Mouse (Mus musculus): ENCODE results near the gene Zfp819. TPM values are rescaled to one million over a fixed set of nuclear protein-coding genes. Genes with fewer than 3 reads are reported as not detected.

Zfp819 gene
- 0.15 and 0.21 TPM in 2 replicates for polyA plus RNA-seq (2012; rRNA removed)

DNA sequence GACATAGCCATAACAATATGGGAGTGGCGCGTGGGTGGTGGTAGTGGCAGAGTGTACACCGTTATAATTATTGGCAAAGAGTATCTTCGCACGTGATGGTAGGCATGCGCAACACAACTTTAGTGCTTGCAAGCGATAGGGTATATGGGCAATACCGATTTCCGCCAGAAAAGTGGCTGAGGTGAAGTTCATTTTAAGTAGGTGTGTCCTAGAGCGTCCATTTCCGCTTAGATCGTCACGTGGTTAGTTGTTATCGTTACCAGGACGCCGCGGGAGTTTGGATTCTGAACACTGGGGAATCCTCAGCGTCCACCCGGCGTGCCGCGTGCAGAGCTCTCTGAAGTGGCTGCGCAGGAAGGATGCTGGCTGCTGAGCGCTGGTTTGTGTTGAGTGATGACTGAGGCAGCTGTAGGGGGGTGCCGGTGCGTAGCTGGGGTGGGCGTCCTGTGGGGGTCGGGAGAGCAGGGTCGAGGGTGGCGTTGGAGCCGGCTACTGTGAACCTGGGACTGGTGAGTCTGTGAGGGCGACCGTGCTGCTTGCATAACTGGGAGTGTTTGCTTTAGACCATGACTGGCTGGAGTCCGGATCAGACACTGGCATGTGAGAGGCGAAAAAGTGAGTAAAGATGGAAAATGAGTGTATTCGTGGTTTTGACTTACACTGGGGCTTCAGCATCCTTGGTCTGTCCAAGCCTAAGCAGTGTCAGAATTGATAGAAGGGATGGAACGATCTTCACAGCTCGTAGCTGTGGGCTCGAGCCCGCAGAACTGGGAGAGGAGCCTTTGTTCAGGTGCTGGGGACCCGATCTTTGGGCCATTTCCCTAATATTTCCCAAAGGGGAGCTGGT is at the start of gene Zfp819:
Gene Zfp819 (plus strand): TSS at position 274 of the 847 bp plus-strand sequence.
- no peak for TF ChIP-seq CTCF (IDR thresholded peaks at IDR 0.05; ENCODE audit: extremely low read depth, insufficient read depth, low read length)
- no peak for TF ChIP-seq POLR2A (IDR thresholded peaks at IDR 0.05; ENCODE audit: extremely low read depth, insufficient read depth, low read length)
- Histone ChIP-seq H3K4me3 (ENCODE audit: insufficient read depth, low read length) (peak within 1 kb of the TSS; percentile 26), H3K27ac (ENCODE audit: insufficient read depth, low read length) (no peak within 1 kb of the TSS), H3K4me1 (ENCODE audit: control insufficient read depth, insufficient read depth, low read length) (no peaks in the 10 kb centered on the region; the same call in 1 of the 2 replicates)

GRCm38 (mm10) chr7:43562006-43562633 is 44.8 kb upstream of the Zfp819 start, which contains the start of gene Zfp658:
Zfp658 (plus strand) TSS chr7:43562256.
- Histone ChIP-seq H3K27ac (ENCODE audit: insufficient read depth, low read length) (peak within 1 kb of the TSS; percentile 8; the same call in 1 of the 2 replicates), H3K4me1 (ENCODE audit: control insufficient read depth, insufficient read depth, low read length) (peaks cover 2% of the 10 kb centered on the region), H3K4me3 (ENCODE audit: insufficient read depth, low read length) (peak within 1 kb of the TSS; percentile 71)
- no peak for TF ChIP-seq CTCF (IDR thresholded peaks at IDR 0.05; ENCODE audit: extremely low read depth, insufficient read depth, low read length)
- peak; percentile 29; the same call in 1 of the 2 replicates for TF ChIP-seq POLR2A (IDR thresholded peaks at IDR 0.05; ENCODE audit: extremely low read depth, insufficient read depth, low read length)

- TF ChIP-seq CTCF (IDR thresholded peaks at IDR 0.05; ENCODE audit: extremely low read depth, insufficient read depth, low read length) (no peak), POLR2A (IDR thresholded peaks at IDR 0.05; ENCODE audit: extremely low read depth, insufficient read depth, low read length) (no peak)
- peaks cover 2% of the 10 kb centered on the region for H3K4me1 ChIP-seq (ENCODE audit: control insufficient read depth, insufficient read depth, low read length)
- peak overlapping the region; percentile 71 for H3K4me3 ChIP-seq (ENCODE audit: insufficient read depth, low read length)
- H3K27ac ChIP-seq (ENCODE audit: insufficient read depth, low read length): no peak overlapping the region
Measured at GRCm38 (mm10) chr7:43562651-43563070, 44.3 kb upstream of the Zfp819 start.

GRCm38 (mm10) chr7:43563300-43563699 is 43.7 kb upstream of the Zfp819 start:
- H3K27ac ChIP-seq (ENCODE audit: insufficient read depth, low read length): no peak overlapping the region
- peak overlapping the region; percentile 71; the same call in 1 of the 2 replicates for H3K4me3 ChIP-seq (ENCODE audit: insufficient read depth, low read length)
- H3K4me1 ChIP-seq (ENCODE audit: control insufficient read depth, insufficient read depth, low read length): peaks cover 2% of the 10 kb centered on the region
- TF ChIP-seq CTCF (IDR thresholded peaks at IDR 0.05; ENCODE audit: extremely low read depth, insufficient read depth, low read length) (no peak), POLR2A (IDR thresholded peaks at IDR 0.05; ENCODE audit: extremely low read depth, insufficient read depth, low read length) (no peak)

- TF ChIP-seq POLR2A (IDR thresholded peaks at IDR 0.05; ENCODE audit: extremely low read depth, insufficient read depth, low read length) (no peak), CTCF (IDR thresholded peaks at IDR 0.05; ENCODE audit: extremely low read depth, insufficient read depth, low read length) (no peak)
- no peaks in the 10 kb centered on the region for H3K4me1 ChIP-seq (ENCODE audit: control insufficient read depth, insufficient read depth, low read length)
- no peak overlapping the region for H3K4me3 ChIP-seq (ENCODE audit: insufficient read depth, low read length)
- no peak overlapping the region for H3K27ac ChIP-seq (ENCODE audit: insufficient read depth, low read length)
Measured at GRCm38 (mm10) chr7:43571216-43571615, 35.8 kb upstream of the Zfp819 start.

DNA sequence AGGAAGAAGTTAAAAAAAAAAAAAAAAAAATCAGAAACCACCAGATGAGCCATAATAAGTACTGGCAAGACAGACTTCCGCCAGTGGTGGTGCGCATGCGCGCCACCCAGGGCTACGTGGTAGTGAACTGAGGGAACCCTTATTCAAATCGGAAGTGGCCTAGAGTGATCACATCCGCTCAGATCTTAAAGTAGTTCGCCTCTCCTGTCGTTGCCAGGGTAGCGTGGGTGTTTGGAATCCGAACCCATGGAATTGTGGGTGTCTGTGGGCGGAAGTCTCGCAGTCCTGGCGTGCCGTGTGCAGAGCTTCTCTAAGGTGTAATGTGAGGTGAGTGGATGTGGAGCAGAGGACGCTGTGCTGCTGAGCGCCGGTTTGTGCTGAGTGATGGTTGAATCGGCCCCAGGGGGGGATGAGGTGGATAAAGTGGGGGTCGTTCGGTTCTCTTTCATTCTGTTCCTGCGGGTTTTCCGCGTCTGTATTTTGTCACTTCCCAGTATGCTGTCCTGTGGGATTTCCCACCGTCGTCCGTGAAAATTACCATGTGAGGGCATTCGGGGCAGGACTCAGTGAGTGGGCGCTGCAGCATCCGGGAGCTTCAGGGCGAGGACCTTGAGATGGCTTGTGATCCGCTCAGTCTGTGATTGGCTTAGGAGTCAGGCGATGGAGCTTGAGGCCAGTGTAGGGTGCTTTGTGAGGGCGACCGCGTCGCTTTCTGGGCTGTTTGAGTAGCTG is 27.4 kb upstream of the Zfp819 start, which contains the start of gene Zfp719:
Gene Zfp719 (plus strand): TSS at position 171 of the 732 bp plus-strand sequence.
- Histone ChIP-seq H3K4me1 (ENCODE audit: control insufficient read depth, insufficient read depth, low read length) (no peaks in the 10 kb centered on the region; the same call in 1 of the 2 replicates), H3K27ac (ENCODE audit: insufficient read depth, low read length) (peak within 1 kb of the TSS; percentile 93), H3K4me3 (ENCODE audit: insufficient read depth, low read length) (peak within 1 kb of the TSS; percentile 64)
- TF ChIP-seq CTCF (IDR thresholded peaks at IDR 0.05; ENCODE audit: extremely low read depth, insufficient read depth, low read length): no peak
- TF ChIP-seq POLR2A (IDR thresholded peaks at IDR 0.05; ENCODE audit: extremely low read depth, insufficient read depth, low read length): peak; percentile 69

- TF ChIP-seq POLR2A (IDR thresholded peaks at IDR 0.05; ENCODE audit: extremely low read depth, insufficient read depth, low read length) (0 out of 2 replicates have a peak, but pooled peaks have one; percentile 8), CTCF (IDR thresholded peaks at IDR 0.05; ENCODE audit: extremely low read depth, insufficient read depth, low read length) (no peak)
- no peak overlapping the region for H3K27ac ChIP-seq (ENCODE audit: insufficient read depth, low read length)
- no peaks in the 10 kb centered on the region; the same call in 1 of the 2 replicates for H3K4me1 ChIP-seq (ENCODE audit: control insufficient read depth, insufficient read depth, low read length)
- peak overlapping the region; percentile 64 for H3K4me3 ChIP-seq (ENCODE audit: insufficient read depth, low read length)
Measured at GRCm38 (mm10) chr7:43580526-43580925, 26.4 kb upstream of the Zfp819 start.

DNA sequence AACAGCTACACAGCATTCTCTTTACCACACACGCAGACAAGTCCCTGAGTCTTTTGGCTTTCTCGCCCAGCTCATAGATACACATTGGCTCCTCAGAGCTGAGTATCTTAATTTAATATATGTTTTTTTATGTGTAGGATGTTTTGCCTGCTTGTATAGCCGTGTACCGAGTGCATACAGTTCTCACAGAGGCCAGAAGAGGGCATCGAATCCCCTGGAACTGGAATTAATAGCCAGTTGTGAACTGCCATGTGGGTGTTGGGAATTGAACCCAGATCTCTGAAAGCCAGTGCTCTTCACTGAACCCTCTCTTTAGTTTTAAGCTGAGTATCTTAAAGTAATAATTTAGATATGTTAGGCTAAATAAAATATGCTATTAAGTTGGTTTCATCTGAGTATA is 22.2 kb upstream of the Zfp819 start:
- TF ChIP-seq CTCF (IDR thresholded peaks at IDR 0.05; ENCODE audit: extremely low read depth, insufficient read depth, low read length) (peak; percentile 20; the same call in 1 of the 2 replicates), POLR2A (IDR thresholded peaks at IDR 0.05; ENCODE audit: extremely low read depth, insufficient read depth, low read length) (no peak)
- no peak overlapping the region for H3K4me3 ChIP-seq (ENCODE audit: insufficient read depth, low read length)
- H3K27ac ChIP-seq (ENCODE audit: insufficient read depth, low read length): no peak overlapping the region
- H3K4me1 ChIP-seq (ENCODE audit: control insufficient read depth, insufficient read depth, low read length): no peaks in the 10 kb centered on the region; the same call in 1 of the 2 replicates

GRCm38 (mm10) chr7:43601884-43602283 is 5.1 kb upstream of the Zfp819 start:
- TF ChIP-seq CTCF (IDR thresholded peaks at IDR 0.05; ENCODE audit: extremely low read depth, insufficient read depth, low read length) (no peak), POLR2A (IDR thresholded peaks at IDR 0.05; ENCODE audit: extremely low read depth, insufficient read depth, low read length) (no peak)
- Histone ChIP-seq H3K4me3 (ENCODE audit: insufficient read depth, low read length) (no peak overlapping the region), H3K4me1 (ENCODE audit: control insufficient read depth, insufficient read depth, low read length) (no peaks in the 10 kb centered on the region; the same call in 1 of the 2 replicates), H3K27ac (ENCODE audit: insufficient read depth, low read length) (no peak overlapping the region)
